Mouse (Mus musculus): ENCODE measurements at regions not wholly inside any gene's neighbourhood (a gene's known extent, or its start where the extent isn't known, plus 50 kb on each side); places are given as distances from the start of the nearest gene placed in this dataset.

GRCm38 (mm10) chr6:94413987-94414360 is 86.2 kb upstream of the Slc25a26 start:
- DNase-seq = peak; percentile 61 to 63

DNA sequence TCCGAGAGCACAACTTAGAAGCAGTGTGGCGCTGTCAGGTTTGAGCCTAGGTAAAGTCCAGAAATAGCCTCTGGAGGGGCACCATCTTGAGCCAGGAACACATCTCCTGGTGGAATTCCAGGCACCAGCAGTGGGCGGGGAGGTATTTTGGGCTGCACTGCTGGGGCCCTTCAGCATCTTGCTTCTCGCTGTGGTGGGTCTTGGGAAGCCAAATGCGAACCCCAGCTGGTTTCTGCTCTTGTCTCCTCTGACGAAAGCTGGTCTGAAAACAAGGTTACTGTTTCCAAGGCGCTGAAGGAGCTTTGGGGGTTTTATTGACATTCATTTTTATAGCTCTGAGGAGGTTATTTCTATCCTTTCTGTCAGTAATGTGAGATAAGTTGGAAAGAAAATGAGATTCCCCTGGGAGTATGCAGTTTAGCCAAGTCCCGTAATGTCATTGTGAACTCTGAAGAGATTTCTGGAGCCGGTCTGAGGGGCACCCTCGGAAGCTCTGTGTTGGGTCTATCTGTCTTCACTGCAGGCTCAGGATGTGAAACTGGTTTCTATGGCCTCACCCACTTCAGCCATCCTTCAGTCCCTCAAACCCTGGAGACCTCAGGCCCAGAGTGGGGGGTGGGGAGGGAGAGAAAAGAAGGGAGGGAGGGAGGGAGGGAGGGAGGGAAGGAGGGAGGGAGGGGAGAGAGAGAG is 86.7 kb upstream of the Slc25a26 start:
- peak; percentile 48 to 57 for DNase-seq

DNA sequence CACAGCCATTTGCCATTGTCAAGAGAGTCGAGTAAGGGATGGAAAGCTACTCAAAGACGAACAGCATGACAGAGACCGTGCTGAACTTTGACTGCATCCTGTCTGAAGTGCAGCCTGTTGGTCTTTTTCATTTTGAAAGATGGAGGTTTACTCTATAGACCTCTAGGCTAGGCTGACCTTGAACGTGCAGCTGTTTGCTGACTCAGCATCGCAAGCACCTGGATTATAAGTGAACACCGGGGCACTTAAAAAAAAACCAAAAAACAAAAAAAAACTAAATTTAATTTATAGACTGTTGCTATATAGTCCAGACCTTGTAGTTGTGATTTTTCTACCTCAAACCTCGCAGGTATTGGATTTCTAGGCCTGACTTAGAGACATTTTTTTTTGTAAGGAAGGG is 87.8 kb upstream of the Slc25a26 start:
- no peak for DNase-seq

DNA sequence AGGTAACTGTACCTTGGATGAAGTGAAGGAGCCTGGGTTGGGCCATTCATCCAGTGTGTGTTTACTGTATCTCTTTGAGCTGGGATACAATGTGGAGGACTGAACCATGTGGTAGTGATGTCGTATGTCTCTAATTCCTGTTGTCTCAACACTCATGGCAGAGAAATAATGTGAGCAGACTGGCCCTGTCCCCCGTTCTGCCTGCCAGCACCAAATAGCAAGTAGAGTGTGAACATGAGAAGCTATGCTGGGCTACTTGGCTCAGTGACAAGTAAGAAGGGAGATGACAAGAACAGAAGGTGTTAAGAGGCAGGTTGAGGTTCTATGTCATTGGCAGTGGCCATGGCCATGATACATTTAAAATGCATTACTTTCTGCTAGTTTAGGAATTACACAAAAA is 89.7 kb upstream of the Slc25a26 start:
- DNase-seq = peak; percentile 18 to 30

- peak; percentile 62 to 64 for DNase-seq
Observed at GRCm38 (mm10) chr6:94408996-94409395, 91.1 kb upstream of the Slc25a26 start.

DNA sequence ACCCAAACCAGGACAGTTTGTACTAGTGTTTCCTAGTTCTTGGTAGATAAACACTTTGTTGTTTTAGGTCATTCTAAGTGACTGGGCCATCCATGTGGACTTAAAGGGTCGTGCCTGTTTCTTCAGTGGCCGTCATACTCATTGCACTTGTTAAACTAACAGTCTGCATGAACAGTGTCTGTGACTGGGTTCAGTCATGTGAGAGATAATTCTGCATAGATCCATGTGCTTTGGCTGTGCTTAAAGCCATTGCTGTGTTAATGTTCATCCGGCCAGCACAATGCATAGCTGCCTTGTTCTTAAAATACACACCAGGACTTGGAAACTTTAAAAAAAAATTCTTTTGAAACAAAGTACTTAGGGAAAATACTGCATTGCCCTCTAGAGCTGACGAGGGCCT is 92.4 kb upstream of the Slc25a26 start:
- no peak for DNase-seq

DNA sequence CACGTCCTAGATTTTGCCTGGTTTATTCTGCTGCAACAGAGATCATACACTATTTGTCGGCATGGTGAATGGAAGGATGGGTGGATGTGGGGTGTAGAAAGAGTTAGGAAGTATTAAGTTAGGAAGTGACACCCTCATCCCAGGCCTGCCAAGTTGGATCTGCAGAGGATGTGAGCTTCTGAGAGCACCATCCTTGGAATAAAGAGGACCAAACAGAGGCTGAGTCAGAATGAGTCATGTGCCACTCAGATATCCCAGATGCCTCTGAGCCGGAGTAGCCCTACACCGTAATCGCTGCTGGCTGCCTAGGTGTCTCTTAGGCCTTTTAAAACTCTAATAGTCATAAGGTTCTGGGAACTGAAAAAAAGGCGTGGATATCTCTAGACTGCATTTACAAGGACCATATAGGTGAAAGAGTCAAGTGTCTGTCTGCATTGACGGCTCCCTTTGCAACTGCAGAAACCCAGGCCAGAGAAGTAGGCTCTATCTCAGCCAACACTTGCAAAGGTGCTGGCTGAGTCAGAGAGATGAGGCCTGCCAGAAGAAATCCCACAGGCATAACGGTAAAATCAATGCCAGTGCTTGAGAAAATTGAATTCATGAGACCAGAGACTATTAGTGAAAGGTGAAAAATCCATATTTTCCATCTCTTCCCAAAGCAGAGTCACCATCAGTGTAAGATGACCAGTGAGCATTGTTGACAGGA is 94.6 kb upstream of the Slc25a26 start:
- no peak for DNase-seq

GRCm38 (mm10) chr6:94401617-94402481 is 98.3 kb upstream of the Slc25a26 start:
- DNase-seq = peak; percentile 40 to 50

DNA sequence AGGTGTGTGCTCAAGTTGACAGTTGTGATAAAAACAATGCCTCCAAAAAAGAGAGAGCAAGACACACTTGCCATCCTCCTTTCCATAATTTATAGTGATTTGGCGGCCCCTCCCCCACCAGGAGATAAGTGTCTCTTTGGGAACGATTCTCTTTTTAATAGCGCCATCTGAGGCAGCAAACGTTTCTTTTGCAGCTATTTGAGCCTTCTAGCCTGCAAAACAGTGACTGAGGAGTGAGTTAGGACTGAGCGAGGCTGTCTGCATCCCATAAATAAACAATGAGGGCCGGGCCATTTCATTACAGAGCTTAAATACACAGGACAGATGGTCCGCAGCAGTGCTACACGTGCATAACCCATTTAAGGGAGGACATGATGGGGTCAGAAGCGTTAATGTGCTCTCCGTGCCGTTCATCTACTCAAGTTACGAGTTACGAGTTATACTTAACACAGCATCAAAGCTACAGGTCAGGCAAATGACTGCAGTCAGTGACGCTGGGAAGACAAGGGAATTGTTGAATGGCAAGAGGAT is 99.0 kb upstream of the Slc25a26 start:
- DNase-seq = peak; percentile 36 to 62

GRCm38 (mm10) chr6:94400471-94401051 is 99.6 kb upstream of the Slc25a26 start:
- peak; percentile 46 to 55 for DNase-seq

DNA sequence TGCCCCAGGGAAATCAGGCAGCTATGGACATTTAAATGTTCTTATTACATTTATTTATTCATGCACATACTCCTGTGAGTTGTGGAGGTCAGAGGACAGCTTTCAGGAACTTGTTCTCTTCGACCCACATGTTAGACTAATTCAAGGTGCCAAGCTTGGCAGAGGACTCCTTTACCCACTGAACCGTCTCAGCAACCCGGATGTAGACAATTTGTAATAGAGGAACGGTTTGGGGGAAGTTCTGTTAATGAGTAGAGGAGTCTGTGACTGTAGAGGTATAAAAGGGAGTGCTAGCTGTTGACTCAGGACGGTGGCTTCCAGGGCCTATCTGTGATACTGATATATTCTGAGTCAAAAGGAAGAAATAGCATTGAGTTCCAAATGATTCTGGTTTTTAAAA is 107.4 kb upstream of the Magi1 start:
- no peak for DNase-seq

DNA sequence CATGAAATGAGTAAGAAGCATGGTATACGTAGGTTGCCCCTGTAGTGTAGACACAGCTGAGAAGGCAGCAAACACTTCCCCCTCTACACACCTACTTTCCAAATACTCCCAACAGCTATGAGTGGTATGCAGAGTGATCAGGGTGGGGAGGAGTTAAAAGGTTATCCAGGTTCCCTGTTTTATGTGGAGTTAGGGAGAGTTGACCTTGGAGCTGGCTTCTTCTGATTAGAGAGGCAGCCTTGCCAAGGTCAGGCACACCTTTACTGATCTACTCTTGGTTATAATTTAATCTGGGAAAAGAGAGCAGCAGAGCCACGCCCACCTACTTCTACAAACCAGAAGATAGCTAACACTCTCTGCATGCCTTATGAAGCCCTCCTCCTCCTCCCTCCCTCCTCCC is 106.7 kb upstream of the Magi1 start:
- DNase-seq = no peak

GRCm38 (mm10) chr6:94389716-94390115 is 106.0 kb upstream of the Magi1 start:
- DNase-seq = no peak

DNA sequence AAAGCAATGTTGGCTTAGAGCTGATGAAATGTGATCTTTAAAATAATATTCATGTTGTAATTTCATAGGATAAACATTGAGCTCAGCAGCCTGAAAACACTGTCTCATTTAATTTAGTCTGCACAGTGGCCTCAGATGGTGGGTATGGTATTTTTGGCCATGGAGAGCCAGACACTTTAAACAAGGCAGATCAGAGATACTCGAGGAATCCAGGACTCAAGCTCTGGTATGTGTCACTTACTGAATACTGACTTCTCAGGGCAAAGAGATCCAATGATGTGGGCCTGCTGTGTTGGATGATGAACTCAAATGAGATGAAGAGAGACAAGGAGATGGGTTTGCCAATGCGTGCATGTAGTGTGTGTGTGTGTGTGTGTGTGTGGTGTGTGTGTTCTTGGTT is 103.9 kb upstream of the Magi1 start:
- no peak for DNase-seq

DNA sequence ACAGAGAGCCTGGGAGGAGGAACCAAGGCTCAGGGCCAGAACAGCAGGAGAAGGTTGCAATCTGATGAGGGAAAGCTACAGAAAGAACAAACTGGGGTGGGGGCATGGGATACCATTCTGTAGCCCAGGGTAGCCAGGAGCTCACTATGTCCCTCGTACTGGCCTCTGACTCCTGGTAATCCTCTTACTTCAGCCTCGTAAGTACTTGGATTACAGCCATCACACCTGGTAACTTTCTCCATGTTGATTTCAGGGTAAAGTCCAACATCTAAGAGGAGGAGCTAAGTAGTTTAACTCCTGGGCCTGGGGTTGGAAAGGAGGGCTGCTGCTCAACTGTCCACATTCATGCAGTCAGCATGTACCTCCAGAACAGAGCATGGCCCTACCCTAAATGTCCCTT is 101.8 kb upstream of the Magi1 start:
- DNase-seq = no peak

DNA sequence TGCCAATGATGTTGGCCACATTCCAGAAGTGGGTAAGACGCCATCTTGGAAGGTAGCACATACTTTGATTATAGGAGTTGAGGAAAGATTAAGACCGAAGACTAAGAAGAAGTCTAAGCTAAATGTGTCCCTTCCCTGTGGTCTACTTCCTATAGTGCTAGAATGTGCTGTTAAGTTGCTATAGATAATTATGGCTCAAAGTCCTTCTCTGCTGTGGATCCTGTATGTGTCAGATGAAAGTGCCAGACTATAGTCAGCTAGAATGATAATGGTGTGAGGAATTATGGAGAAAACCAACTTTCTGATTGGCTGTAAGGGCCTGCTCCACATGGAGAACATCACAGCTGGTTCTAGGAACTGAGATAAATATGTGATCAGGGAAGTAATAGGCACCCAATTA is 86.3 kb upstream of the Magi1 start:
- no peak for DNase-seq

GRCm38 (mm10) chr6:94363951-94364350 is 80.2 kb upstream of the Magi1 start:
- no peak for DNase-seq

- no peak for DNase-seq
Observed at GRCm38 (mm10) chr6:94362626-94363025, 78.9 kb upstream of the Magi1 start.

DNA sequence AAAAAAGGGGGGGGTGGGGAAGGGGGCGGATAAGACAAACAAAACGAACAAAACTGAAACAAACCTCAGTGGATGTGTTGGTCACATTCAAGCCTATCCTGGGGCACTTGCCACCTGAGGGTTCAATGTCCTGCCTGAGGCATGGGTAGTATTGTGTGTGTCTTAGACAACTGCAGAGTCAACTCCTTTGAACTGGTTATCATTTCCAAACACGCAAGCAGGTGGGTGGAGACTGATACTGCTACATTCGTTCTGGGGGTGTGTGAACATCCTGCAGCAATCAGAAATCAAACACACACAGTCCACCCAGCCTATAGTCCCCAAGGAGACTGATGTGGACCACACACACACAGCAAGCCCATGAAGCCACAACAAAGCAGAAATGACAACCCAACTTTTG is 73.9 kb upstream of the Magi1 start:
- no peak for DNase-seq

- DNase-seq = no peak
Observed at GRCm38 (mm10) chr6:94354451-94355095, 70.9 kb upstream of the Magi1 start.

GRCm38 (mm10) chr6:94344296-94344695 is 60.6 kb upstream of the Magi1 start:
- peak; percentile 27 to 49 for DNase-seq

DNA sequence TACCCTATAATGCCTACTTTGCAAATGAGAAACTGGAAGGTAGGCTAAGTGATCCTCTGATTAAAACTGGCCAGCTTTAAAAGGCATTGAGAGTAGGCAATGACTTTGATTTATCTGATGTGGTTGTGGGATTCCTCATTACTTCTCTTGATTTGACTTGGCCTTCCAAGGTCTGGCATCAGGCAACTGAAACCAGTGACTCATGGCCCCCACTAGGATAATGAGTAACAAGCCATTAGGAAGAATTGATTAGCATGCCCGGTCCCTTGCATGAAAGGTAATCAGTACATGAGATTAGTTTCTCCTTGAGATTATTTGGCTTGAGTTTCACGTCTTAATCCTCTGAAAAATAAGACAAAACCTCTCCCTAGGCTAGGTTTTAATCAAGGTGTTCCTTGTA is 56.8 kb upstream of the Magi1 start:
- DNase-seq = no peak

DNA sequence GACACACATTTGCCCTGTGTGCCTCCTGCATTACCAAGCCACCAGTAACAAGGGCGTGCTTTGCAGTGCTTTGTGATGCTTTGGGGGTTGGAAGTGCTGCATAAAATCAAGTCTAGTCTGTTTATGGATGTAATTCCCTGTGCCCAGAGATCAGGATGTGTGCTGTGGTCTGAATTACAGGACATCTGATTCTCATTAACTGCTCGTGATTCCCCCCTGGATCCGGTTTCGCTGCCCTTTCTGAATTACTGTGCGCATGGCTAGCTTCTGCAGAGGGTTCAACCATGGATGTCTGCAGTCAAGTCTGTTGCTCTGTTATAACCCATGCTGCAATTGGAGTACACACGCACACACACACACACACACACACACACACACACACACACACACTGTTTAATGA is 52.5 kb upstream of the Magi1 start:
- no peak for DNase-seq

Measured in cerebellum, postnatal 36 days (tissue).